Mouse (Mus musculus) large intestine, adult 2 months (tissue): ENCODE data around the gene Anp32e. TPM values are rescaled to one million over a fixed set of nuclear protein-coding genes. Genes with fewer than 3 reads are reported as not detected.
"Not testable (repeated sequence)": the region's sequence is repeated elsewhere in the genome, so short reads cannot be mapped to it uniquely, and the experiment has no call there.

Experiments
- DNase-seq: peaks from one replicate; pipeline ENCODE4 v3.0.0-alpha.2; 2012; ENCODE audit warnings: low read depth, low spot score
- WGBS: fragments of 180-500 bp; shearing (Covaris S2); methylation state at CpG from one replicate; pipeline ENCODE4 v1.1.7; 2018; 5-methylcytosine and 5-hydroxymethylcytosine counted together
- polyA plus RNA-seq: library from polyadenylated mRNA; depleted of rRNA; stranded (reverse); fragments of >200 nt; gene quantifications from 2 replicates; pipeline ENCODE4 v1.2.3, GENCODE M21; 2012; rRNA removed

The Anp32e gene
- 13.8 and 18.8 TPM in 2 replicates for polyA plus RNA-seq

DNA sequence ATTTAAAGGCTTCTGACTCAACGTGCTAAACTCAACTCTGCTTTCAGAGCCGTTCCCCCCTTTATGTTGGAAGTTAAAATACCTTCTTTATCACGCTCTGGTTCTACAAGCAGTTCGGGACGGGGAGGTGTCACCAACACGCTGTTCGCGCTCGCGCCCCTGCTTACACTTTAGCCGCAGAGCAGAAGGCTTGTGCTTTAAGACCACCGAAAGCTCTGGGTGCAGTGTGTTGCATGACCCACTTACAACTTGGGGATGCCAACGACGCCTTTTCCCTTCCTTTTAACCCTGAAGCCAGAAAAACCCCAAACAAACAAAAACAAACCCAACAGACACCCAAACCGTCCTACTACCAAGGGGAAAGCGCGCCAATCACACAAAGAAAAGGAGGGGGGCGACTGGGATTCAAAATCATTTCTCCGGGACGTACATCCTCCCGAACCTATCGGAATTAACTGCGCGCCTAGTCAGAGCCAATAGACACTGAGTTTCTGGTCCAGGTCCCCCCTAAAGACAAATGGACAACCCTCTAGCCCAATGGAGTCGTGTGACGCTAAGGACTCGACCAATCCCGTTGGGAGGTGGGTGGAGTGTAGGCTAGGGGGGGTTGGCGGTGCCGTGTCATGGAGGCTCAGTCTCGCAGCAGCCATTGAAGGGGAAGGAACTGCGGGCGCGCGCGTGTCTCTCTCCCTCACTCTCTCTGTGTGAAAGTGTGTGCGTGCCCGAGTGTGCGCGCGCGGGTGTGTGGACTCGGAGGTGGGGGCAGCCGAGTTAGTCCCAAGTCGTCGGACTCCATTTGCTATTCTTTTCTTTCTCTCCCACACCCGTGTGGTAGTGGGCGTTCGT, at the start of gene Anp32e:
Gene Anp32e (plus strand): TSS at position 589 of the 846 bp plus-strand sequence.
- peak; percentile 100 for DNase-seq
- under 1% methylated on average over 49 of the region's 49 CpGs for WGBS

DNA sequence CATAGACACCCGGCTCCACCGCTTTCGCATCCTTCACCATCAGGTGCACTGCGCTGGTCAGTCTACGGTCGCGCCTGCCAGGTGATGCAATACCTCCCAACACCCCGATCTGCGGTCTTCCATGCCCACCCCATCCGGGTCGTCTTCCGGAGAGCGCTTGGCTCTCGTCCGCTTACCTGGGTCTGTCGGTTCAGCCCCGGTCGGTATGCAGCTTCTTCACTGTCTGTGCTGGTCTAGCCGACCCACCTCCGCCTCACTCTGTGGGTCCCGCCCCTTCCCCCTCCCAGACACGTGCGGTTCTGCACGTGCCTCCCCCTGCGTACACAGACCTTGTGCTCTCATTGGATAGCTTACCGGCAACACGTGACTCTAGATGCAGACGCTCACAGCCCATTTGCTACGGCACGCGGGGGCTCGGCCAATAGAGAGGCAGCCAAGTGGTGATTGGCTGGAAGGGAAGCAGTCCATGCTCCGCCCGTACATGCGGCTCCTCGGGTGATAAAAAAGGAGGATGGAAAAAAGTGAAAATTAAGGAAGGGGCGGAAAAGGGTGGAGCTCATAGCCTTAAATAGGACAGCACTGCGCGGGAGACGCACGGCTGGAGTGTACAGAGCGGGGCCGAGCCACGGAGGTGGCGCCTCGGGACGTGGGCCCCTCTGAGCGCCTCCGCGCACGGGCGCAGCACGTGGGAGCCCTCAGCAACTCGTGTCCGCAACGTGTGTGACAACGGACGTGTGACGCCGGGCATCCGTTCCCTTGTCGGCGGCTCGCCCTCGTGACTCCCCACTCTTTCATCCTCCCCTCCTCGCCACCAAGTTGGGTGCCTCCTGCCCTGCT, 46.8 kb upstream of the Anp32e start, which contains the start of gene Ciart:
Gene Ciart (minus strand): TSS at position 273 of the 837 bp plus-strand sequence.
- under 1% methylated on average over 66 of the region's 66 CpGs for WGBS
- peak; percentile 87 for DNase-seq

DNA sequence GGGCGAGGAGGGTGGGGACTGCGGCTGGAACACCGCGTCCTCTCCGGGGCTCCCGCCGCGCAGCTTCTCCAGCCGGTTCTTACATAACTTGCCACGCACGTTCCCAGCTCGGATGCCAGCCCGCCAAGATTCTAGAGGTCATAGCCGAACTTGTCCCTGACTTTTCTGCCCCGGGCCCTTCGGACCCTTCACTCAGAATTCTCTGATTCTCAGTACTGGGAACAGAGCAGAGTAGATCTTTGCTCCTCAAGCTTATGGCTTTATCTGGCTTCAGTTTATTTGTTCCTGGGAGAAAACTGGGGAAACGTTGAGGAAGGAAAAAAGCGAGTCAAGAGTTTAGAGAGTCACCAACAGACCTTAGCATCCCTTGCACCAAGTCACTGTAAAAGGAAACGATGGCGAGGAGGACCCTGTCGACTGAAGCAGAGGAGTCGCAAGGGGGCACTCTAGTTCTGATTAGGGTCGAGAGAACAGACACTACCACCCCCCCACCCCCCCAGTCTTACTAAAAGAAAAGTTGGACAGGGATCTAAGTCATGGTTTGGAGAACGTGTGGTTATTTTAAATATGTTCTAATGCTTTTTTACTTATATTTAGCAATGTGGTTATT, 46.1 kb upstream of the Anp32e start:
- 1% methylated on average over 24 of the region's 24 CpGs for WGBS
- DNase-seq = no peak

DNA sequence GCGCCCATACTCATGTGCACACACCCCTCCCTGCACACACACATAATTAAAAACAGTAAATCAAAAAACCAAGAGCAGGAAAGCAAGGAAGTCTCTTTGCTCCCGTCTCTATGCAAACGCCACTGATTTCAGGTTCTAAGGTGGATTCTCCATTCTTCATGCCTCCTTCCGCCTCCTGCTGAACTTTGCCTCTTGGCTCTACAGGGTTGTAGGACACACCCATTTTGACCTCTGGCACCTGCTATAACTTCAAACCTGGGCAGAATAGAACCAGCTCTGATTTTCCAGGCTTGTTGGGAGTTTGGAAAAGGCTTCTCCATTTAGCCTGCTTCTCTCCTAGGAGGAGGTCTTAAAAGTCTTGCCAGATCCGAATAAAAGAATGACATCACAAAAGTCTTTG, 44.6 kb upstream of the Anp32e start:
- DNase-seq = peak; percentile 82
- WGBS = 37% methylated on average over 5 of the region's 5 CpGs

DNA sequence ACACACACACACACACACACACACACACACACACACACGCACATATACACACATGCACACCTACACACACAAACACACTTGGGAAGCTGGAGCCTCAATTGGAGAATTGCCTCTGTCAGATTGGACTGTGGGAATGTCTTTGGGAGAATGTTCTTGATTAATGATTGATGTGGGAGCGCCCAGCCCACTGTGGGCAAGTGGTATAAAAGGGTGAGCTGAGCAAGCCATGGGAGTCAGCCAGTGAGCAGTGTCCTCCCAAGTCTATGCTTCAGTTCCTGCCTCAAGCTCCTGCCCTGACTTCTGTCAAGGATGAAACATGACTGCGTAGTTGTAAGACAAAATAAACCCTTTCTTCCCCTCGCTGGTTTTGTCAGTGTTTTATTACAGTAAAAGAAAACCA, 41.5 kb upstream of the Anp32e start:
- DNase-seq = no peak
- 43% methylated on average over 4 of the region's 4 CpGs for WGBS

DNA sequence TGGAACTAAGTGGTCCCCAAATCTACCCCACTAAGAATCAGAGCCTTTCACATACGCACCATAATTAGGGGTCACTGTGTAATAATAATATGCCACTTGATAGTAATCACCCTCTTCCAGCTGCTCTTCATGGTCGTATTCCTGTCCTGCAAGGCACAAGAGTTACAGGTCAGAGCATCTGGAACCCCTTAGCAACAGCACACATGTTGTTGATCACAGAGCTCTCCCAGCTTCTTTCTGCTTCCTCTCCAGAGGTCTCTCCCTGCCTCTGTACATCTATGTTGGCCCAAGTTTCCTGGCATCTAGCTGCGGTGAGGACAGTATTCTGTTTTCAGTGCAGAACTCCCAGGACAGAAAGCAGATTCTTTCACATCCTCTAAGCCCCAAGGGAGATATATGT, 39.4 kb upstream of the Anp32e start:
- WGBS = 80% methylated on average over 3 of the region's 3 CpGs
- DNase-seq = no peak

DNA sequence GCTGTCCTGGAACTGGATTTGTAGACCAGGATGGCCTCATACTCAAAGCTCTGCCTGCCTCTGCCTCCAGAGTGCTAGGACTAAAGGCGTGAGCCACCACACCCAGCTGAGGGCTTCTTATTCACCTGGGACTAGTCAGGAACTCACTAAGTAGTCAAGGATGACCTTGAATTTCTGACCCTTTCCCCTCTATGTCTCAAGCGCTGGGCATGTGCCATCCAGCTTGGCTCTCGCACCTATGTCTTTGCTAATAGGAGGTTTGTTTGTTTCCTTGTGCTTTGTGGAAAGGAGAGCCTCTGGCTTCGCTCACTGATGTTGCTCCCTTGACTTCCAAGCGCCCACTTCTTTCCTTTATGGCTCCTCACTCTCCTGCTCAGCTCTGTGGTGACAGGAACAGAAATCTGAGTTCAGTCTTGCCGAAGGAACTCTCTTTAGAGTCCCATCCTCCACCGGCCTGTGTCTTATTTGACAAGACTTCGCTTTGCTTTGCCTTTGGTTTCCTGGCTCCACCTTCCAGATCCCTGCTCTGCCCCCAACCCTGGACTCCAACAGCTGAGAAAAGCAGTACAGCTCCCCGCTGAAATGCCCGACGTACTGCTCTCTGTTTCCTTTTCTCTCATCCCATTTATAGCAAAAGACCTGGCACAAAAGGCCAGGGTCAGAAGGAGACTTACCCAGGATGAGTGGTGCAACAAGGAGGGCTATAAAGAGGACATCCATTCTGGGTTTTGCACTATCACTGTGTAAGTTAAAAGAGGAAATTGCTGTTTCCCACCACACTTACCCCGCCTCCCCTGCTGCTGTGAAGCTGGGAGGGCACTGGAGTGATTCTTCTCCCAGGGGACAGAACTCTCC, 37.6 kb upstream of the Anp32e start, which contains the start of gene BC028528:
Gene BC028528 (minus strand): TSS at position 795 of the 855 bp plus-strand sequence.
- DNase-seq = no peak
- WGBS = 49% methylated on average over 12 of the region's 12 CpGs

DNA sequence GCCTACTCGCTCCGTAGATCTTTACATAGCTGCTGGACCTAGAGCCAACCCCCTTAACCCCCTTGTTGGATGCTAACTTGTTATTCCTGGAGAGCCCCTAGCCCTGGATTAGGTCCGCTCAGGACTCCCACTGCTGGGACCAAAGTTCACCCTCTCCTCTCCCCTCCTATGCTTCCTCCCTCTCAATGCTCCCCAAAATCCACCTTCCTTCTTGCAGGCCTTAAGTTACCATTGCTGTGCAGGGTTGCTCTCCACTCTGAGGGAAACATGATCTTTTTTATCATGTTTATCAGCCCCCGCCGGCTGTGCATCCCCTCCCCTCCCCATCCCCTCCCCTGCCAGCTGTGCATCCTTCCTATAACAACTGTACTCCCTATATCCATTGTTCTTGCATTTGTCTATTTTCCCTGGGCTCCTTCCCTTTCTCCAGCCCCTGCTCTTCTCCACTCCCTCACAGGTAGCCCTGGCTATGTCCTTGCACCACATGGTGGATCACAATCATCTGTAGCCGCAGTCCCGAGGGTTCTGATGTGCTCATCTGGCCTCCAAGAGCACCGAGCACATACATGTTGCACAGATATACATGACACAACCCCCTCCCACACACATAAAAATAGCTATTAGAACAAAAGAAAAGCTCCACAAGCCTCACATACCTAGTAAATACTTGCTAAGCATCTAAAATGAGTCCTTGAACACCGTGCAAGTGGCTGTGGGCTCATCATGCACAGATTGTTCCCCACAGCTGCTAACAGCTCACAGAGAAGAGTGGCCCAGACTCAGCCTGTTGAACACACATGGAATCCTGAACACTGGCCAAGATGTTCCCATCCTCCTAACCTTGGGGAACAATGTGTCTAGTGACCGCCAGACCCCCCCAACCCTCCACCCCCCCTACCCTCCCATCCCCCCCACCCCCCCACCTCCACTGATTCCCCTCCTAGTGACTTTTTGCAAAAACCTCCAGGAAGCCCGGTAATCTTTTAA, 36.7 kb upstream of the Anp32e start:
- 60% methylated on average over 11 of the region's 11 CpGs for WGBS

DNA sequence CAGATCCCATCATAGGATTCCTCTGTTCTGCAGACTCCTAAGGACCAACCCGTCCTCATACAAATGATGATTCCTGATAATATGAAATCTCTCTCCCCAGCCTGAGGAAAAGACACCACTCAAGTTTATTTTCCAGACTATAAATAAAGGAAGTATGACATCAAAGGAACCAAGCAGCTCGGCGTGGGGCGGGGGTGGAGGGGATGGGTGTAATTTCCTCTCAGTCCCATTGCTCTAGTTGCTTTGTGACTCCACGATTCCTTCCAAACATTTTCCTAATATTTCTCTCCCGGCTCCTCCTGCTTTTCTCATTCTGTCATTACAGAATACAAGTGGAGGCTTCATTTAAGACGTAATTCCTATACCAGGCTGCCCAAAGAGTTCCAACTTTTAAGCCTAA, 35.9 kb upstream of the Anp32e start:
- DNase-seq = no peak
- 15% methylated on average over 7 of the region's 7 CpGs for WGBS

More for the DNA sequence above, 36.7 kb upstream of the Anp32e start:
- no peak for DNase-seq

DNA sequence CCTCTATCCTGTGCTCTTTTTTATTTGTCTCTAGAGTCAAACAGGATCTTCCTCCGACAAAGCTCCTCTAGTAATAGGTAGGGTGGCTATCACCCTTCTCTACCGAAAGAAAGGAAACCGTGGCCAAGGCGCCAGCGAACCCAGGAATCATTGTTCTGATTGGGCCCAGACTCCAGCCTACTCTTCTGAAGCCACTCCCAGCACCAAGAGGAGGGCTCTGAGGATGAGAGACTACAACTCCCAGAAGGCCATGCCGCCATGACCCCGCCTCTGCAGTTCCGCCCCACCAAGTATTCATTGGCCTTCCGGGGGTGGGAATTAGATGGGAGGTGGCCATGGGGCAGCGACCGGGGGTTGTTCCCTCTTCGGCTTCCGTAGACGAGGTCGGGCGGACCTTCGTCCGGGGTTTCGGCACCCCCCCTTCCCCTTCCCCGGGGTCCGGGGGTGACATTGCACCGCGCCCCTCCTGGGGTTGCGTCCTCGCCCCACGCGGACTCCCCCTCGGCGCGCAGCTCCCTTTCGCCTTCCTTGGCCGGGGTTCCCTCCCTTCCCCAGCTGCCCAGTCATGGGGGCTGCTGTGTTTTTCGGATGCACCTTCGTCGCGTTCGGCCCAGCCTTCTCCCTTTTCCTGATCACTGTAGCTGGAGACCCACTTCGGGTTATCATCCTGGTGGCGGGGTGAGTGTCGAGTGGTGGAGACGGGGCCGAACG, 35.3 kb upstream of the Anp32e start, which contains the start of gene Aph1a:
Gene Aph1a (plus strand): TSS at position 364 of the 711 bp plus-strand sequence.
- peak; percentile 94 for DNase-seq
- under 1% methylated on average over 32 of the region's 43 CpGs for WGBS

DNA sequence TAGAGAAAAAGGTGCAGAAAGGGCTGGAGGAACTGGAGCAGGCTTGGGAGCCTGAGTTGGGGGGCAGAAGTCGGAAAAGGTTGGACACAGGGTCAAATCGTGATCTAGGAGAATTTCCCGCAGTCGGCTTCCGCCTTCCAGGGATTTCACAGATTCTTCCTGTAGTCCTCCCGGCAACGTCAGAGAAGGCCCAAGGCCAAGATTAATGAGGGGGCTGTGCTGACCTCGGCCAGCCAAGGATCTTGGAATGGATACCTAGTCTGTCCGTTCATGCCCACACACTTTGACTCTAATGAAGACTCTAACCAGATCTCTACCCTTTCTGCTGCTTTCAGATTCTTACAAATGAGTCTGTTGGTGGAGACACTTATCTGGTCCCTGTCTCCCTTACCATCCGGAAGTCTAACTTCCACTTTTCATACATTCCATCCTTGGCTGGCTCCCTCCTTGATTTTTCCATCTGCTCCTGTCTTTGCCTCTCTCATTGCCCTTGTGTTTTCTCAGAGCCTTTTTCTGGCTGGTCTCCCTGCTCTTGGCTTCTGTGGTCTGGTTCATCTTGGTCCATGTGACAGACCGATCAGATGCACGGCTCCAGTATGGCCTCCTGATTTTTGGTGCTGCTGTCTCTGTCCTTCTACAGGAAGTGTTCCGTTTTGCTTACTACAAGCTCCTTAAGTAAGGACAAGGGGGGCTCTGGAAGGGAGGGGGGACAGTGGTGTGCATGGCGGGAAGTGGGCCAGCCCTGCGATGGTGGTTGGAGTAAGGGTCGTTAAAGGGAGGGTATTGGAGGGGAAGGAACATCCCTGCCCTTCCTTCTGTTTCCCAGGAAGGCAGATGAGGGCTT, 34.5 kb upstream of the Anp32e start:
- 5% methylated on average over 16 of the region's 16 CpGs for WGBS
- DNase-seq = no peak

DNA sequence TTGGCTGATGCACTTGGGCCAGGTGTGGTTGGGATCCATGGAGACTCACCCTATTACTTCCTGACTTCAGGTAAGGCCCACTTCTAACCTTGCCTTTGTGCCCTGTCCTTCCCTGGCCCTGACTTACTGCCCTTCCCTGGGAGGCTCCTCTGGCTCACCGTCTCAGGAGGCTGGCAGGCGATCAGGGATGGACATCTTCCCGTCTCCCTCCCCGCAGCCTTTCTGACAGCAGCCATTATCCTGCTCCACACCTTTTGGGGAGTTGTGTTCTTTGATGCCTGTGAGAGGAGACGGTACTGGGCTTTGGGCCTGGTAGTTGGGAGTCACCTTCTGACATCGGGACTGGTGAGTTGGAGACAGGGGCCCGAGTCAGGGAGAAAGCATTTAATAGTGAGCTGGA, 33.5 kb upstream of the Anp32e start:
- DNase-seq = not testable (repeated sequence)
- 88% methylated on average over 7 of the region's 7 CpGs for WGBS

DNA sequence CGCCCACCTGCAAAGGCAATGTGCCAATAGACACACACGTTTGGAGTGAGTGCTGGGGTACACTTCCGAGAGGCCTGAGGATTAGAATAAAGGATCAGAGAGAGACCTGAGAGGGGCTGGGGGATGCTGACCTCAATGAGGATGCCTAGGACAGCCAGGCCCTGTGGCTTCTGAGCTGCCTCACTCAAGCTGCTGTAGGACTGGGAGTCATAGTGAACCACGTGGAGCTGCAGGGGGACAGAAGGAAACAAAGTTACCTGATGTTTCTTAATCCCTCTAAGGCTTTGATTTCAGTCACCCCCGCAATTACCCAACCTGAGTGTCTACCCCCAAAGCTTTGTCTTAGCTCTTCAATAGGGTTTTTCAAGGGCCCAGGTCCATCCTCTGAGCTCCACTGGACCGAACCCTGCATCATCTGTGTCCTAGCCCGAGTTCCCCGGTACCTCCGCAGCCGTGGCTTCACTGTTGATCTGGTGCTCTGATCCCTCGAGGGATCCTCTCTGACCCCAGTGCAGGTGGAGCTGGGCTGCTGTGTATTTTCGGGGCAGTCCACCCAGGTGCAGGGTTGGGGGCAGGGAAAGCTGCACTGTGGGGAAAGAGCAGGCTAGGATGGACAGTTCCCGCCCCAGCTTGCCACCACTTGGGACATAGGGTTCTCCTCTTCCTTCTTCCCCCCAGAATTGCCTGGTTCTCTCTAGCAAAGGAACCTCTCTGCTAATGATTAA, 29.1 kb upstream of the Anp32e start:
- WGBS = 54% methylated on average over 13 of the region's 13 CpGs
- DNase-seq = no peak

DNA sequence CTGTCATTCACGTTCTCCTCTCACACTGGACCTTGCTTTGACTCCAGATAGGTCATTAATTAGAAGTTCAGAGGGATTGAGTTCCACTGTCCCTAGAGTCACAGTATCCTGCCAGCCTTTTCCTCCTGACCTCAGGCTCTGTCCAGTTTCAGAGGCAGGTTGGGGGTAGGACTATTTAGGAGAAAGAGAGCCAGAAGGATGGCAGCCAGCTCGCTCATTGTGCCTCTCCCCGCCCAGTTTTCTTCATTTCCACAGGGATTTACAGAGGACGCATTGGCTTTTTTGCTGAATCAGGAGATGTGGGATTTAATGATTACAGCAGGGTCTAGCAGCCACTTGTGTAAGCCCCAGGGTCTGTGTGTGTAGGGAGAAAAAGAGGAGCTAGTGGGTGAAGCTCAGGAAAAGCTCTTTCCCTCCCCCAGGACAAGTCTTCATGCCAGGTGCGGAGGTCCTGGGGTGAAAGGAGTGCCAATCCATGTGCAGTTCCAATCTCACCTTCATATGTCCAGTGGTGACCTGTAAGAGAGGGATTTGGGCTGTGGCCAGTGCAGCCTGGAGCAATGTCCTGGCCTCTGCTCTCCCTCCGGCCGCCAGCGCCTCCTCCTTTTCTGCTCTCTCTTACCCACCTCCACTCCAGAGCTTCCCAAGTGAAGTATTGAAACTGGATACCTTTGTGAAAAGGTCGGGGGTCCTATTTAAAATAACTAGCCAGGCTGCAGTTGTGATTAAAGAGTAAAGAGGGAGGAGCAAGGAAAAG, 27.3 kb upstream of the Anp32e start:
- no peak for DNase-seq
- WGBS = 68% methylated on average over 9 of the region's 9 CpGs

DNA sequence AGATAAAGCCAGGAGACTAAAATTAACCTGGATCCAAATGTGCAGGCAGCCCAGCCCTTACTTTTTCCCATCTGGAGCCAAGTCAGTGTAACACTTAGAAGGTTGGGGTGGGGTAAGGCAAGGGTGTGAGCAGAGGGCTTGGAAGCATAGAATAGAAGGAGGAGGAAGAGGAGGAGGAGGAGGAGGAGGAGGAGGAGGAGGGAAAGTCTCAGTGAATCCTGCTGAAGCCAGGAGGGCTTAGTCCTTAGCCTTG, 26.7 kb upstream of the Anp32e start:
- DNase-seq = no peak
